Mouse (Mus musculus) ES-E14 (cell line): ENCODE results near the gene Ccdc93. TPM values are rescaled to one million over a fixed set of nuclear protein-coding genes. Genes with fewer than 3 reads are reported as not detected.

ENCODE experiments used
- DNase-seq: peaks from one replicate; pipeline ENCODE4 v3.0.0-alpha.2; 2013; ENCODE audit warnings: low read depth, low spot score
- H3K27ac ChIP-seq: 2 replicates; pipeline ENCODE4 v1.5.1; 2012; ENCODE audit warnings: low read depth, mild to moderate bottlenecking, low read length, moderate library complexity, mixed read lengths; ENCODE audit not compliant: poor library complexity, insufficient read depth, severe bottlenecking
- H3K36me3 ChIP-seq: 2 replicates; pipeline ENCODE4 v1.6.1; 2012; ENCODE audit warnings: mild to moderate bottlenecking, low read length, moderate library complexity, mixed read lengths; ENCODE audit not compliant: control insufficient read depth, poor library complexity, insufficient read depth, severe bottlenecking
- H3K4me1 ChIP-seq, 2 experiments: fragments of 150-350 bp in 1 of 2; sonication (generic) in 1 of 2; 2 replicates each; pipeline ENCODE4 v1.6.1; 2012; ENCODE audit warnings: low read length in 2 of 2, mild to moderate bottlenecking in 1 of 2, mixed read lengths in 1 of 2; ENCODE audit not compliant: control insufficient read depth in 2 of 2, insufficient read depth in 2 of 2, poor library complexity in 1 of 2
- H3K4me3 ChIP-seq, 2 experiments: fragments of 150-350 bp in 1 of 2; sonication (generic) in 1 of 2; 2 replicates each; pipeline ENCODE4 v1.5.1; 2012; ENCODE audit warnings: low read length in 2 of 2, low read depth in 1 of 2, mild to moderate bottlenecking in 1 of 2, mixed read lengths in 1 of 2; ENCODE audit not compliant: insufficient read depth in 1 of 2, poor library complexity in 1 of 2, severe bottlenecking in 1 of 2
- H3K9ac ChIP-seq: 2 replicates; pipeline ENCODE4 v1.6.1; 2012; ENCODE audit warnings: low read depth, mild to moderate bottlenecking, low read length, mixed read lengths; ENCODE audit not compliant: poor library complexity, insufficient read depth, severe bottlenecking
- H3K9me3 ChIP-seq: fragments of 150-350 bp; sonication (generic); 2 replicates; pipeline ENCODE4 v1.6.1; 2012; ENCODE audit warnings: low read depth, mild to moderate bottlenecking, low read length; ENCODE audit not compliant: control insufficient read depth, insufficient read depth
- CHD2 ChIP-seq: IDR thresholded peaks from 2 replicates; pipeline ENCODE4 v1.6.1; 2014; ENCODE audit warnings: mild to moderate bottlenecking, low read depth, low read length, inconsistent platforms
- HCFC1 ChIP-seq: IDR thresholded peaks from 2 replicates; pipeline ENCODE4 v1.6.1; 2012; ENCODE audit warnings: low read length, inconsistent platforms, borderline replicate concordance; ENCODE audit not compliant: insufficient read depth
- MAFK ChIP-seq: IDR thresholded peaks from 2 replicates; pipeline ENCODE4 v1.6.1; 2014; ENCODE audit warnings: mild to moderate bottlenecking, low read depth, low read length, inconsistent platforms; ENCODE audit not compliant: insufficient read depth
- ZC3H11A ChIP-seq: IDR thresholded peaks from 2 replicates; pipeline ENCODE4 v1.6.1; 2012; ENCODE audit warnings: low read depth, mild to moderate bottlenecking, inconsistent platforms, low read length, borderline replicate concordance
- ZNF384 ChIP-seq: IDR thresholded peaks from 2 replicates; pipeline ENCODE4 v1.6.1; 2012; ENCODE audit warnings: low read depth, low read length, inconsistent platforms
- in situ Hi-C, 2 experiments: fragments of 600-800 bp; cut with MboI; formaldehyde crosslinking; loops; one replicate each; pipeline ENCODE4 v1.15.1; 2025; ENCODE audit warnings: low sequenced_read_pairs in 2 of 2, inconsistent platforms in 1 of 2; ENCODE audit not compliant: unreplicated experiment in 2 of 2
- total RNA-seq: library from RNA; depleted of rRNA; stranded (reverse); fragments of 300-350 nt; gene quantifications from 2 replicates; pipeline ENCODE4 v1.2.3, GENCODE M21; 2012

The Ccdc93 gene
- total RNA-seq, 1 experiment, result 11.7 TPM

- no peaks in the 10 kb centered on the region for H3K9me3 ChIP-seq
- no peaks in the 10 kb centered on the region for H3K4me1 ChIP-seq
- H3K27ac ChIP-seq, result no peak overlapping the region
- H3K4me3 ChIP-seq, result no peak overlapping the region
- H3K9ac ChIP-seq, result no peak overlapping the region
- in situ Hi-C loops, result no loop called here
- no peak for DNase-seq
- H3K36me3 ChIP-seq, result no peaks in the 10 kb centered on the region
- TF ChIP-seq CHD2 (no peak), HCFC1 (no peak), MAFK (no peak), ZNF384 (no peak)
Measured at GRCm38 (mm10) chr1:121419084-121419483, 11.8 kb upstream of the Ccdc93 start.

- in situ Hi-C loops, result no loop called here
- no peaks in the 10 kb centered on the region for H3K4me1 ChIP-seq
- no peak overlapping the region for H3K9ac ChIP-seq
- TF ChIP-seq HCFC1 (no peak), ZC3H11A (no peak), MAFK (no peak), ZNF384 (no peak), CHD2 (no peak)
- no peaks in the 10 kb centered on the region for H3K9me3 ChIP-seq
- H3K36me3 ChIP-seq, result no peaks in the 10 kb centered on the region
- no peak for DNase-seq
- no peak overlapping the region for H3K4me3 ChIP-seq
- H3K27ac ChIP-seq, result no peak overlapping the region
Measured at GRCm38 (mm10) chr1:121419569-121420265, 11.1 kb upstream of the Ccdc93 start.

GRCm38 (mm10) chr1:121430183-121430937, 489 bp upstream of the Ccdc93 start:
- Histone ChIP-seq H3K4me3 (no peak overlapping the region), H3K27ac (no peak overlapping the region), H3K9me3 (no peaks in the 10 kb centered on the region), H3K4me1 (peaks cover 2 to 4% of the 10 kb centered on the region in 2 experiments; a peak in 2 of 4 replicates), H3K36me3 (no peaks in the 10 kb centered on the region; the same call in 1 of the 2 replicates), H3K9ac (no peak overlapping the region)
- TF ChIP-seq CHD2, result no peak
- TF ChIP-seq ZNF384, result peak; percentile 38; the same call in 1 of the 2 replicates
- in situ Hi-C loops, result no loop called here
- DNase-seq, result no peak

GRCm38 (mm10) chr1:121435981-121436380, 5.1 kb downstream of the Ccdc93 start:
- Histone ChIP-seq H3K4me3 (no peak overlapping the region), H3K36me3 (peaks cover 4% of the 10 kb centered on the region; the same call in 1 of the 2 replicates), H3K9ac (no peak overlapping the region), H3K9me3 (no peaks in the 10 kb centered on the region), H3K4me1 (peaks cover 2 to 4% of the 10 kb centered on the region in 2 experiments; a peak in 2 of 4 replicates), H3K27ac (no peak overlapping the region)
- no peak for DNase-seq
- no peak for TF ChIP-seq CHD2
- in situ Hi-C loops, result no loop called here
